Mouse (Mus musculus) gonadal fat pad, adult 2 months (tissue): Measurements from ENCODE around the gene Lck. TPM values are rescaled to one million over a fixed set of nuclear protein-coding genes. Genes with fewer than 3 reads are reported as not detected.
"Not testable (repeated sequence)": the region's sequence is repeated elsewhere in the genome, so short reads cannot be mapped to it uniquely, and the experiment has no call there.

Experiments
- DNase-seq: peaks from one replicate; pipeline ENCODE4 v3.0.0-alpha.2; 2012; ENCODE audit warnings: low read depth
- polyA plus RNA-seq: library from polyadenylated mRNA; depleted of rRNA; stranded (reverse); fragments of >200 nt; gene quantifications from 2 replicates; pipeline ENCODE4 v1.2.3, GENCODE M21; 2012

The Lck gene
- polyA plus RNA-seq, 1 experiment = 3.2 TPM

DNA sequence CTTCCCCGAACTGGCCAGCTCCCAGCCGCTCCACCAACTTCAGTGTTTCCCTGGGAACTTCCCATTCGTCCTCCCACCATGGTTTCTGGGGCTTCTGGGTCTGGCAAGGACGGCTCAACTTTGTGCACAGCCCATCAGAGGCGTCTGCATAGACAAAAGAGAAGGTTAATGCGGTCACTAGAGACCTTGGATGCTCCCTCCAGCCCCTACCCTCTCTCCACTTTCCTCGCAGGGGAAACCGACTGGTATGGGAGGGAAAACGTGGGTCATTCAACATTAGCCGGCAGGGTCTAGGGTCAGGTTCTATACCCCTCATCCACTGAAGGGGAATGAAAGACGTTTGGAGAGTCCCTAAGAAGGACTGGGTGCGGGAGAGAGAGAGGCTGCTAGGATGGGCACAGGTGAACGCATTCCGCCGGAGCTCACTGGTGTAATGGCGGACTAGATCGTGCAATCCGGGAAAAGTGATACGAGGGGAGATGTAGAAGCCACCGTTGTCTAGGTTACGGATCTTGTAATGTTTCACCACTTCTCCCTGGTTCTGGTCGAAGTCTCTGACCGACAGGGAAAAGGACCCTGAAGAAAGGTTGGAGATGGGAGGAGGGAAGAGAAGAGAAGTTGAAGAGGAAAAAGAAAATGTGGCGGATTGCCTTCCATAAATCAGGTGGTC, 17.4 kb downstream of the Lck start:
- no peak for DNase-seq

DNA sequence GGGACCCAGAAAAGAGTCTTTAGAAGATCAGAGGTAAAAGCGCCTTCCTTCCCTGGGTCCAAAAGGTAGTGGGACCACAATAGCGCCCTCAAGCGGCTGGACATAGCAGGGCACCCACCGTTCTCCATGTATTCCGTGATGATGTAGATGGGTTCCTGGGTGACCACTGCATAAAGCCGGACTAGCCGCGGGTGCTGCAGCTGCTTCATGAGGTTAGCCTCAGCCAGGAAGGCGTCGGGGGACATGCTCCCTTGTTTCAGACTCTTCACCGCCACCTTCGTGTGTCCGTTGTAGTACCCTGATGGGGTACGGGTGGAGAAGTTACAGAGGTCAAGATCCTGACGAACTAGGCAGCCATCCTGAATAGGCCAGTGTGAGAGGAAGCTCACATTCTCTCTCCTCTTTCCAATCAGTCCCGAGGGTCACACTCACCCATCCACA, 18.0 kb downstream of the Lck start:
- no peak for DNase-seq

DNA sequence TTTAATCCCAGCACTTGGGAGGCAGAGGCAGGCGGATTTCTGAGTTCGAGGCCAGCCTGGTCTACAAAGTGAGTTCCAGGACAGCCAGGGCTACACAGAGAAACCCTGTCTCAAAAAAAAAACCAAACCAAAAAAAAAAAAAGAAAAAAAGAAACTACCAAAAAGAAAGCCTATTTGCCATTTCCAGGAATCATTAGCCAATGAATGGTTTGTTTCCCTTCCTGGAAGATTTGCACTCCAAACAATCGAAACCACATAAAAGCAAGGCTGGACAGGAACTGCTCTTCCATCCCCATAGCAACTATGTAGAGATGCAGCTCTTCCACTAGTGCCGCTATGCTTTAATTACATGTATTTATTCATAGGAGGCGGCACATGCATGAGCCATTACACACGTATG, 18.9 kb downstream of the Lck start:
- not testable (repeated sequence) for DNase-seq

DNA sequence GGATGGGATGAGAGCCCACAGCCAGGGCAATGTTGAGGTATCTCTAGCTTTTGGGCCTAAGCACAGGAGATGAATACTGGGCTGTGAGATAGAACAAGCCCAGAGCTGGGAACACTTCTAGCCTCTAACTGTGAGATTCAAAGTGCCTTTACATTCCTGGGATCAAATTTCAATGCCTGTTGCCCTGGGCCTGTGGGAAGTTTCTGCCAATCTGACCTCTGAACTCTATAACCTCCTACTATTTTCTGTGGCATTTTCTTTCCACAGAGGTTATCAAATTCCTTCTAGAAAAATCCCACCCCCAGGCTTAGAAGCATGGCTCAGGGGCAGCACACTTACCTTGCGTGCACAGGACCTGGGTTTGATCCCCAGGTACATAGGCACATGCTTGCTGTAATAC, 23.1 kb downstream of the Lck start:
- DNase-seq = no peak

- no peak for DNase-seq
Measured at GRCm38 (mm10) chr4:129549306-129549705, 24.1 kb downstream of the Lck start.

DNA sequence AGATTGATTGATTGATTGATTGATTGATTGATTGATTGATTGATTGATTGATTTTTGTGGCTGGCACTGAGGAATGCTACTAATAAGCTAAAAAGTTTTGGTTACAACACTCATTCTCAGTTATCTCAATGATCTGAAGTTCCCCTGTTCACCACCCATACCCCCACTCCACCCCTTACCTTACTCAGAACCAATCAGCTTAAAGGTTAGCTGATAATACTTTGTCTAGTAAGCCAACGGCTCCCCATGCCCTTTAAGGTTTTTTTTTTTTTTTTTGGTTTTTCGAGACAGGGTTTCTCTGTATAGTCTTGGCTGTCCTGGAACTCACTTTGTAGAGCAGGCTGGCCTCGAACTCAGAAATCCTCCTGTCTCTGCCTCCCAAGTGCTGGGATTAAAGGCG, 25.8 kb downstream of the Lck start:
- not testable (repeated sequence) for DNase-seq

- DNase-seq = no peak
Measured at GRCm38 (mm10) chr4:129544106-129544505, 29.3 kb downstream of the Lck start.

GRCm38 (mm10) chr4:129542592-129543141, 30.8 kb downstream of the Lck start, which contains the start of gene Hdac1:
Gene Hdac1, minus strand, starts transcription at chr4:129542713.
- peak; percentile 50 for DNase-seq

DNA sequence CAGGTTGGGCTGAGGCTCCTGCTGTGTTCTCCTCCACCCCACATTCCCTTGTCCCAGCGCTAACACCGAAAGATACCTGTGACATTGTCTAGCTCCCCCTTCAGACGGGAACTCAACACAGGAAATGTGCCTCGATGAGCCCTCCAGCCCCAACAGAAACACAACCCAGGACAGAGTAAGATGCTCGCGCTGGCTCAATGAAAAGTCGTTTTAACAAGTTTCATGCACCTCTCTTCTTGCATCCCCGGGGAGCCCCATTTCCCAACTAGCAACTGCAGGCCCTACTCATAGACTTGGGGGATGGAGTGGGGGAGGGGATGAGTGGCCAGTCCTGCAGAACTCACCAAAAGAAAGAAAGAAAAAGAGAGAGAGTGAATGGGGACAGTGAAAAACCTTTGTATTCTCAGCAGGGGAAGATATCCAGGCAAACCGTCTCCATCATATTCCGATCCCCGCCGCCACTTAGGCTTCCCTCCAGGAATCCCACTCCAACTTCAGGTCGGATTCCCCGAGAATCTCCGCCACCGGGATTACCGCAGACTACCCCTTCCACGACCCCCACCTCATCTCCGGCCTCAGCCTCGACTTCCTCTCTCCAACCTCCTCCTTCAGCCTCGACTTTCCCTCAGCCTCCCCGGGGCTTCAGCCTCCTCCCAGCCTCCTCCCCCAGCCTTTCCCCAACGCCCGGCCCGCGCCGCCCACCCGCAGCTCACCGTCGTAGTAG, 31.4 kb downstream of the Lck start:
- no peak for DNase-seq

- no peak for DNase-seq
Measured at GRCm38 (mm10) chr4:129540012-129540411, 33.4 kb downstream of the Lck start.

GRCm38 (mm10) chr4:129528901-129529300, 44.5 kb downstream of the Lck start:
- not testable (repeated sequence) for DNase-seq

DNA sequence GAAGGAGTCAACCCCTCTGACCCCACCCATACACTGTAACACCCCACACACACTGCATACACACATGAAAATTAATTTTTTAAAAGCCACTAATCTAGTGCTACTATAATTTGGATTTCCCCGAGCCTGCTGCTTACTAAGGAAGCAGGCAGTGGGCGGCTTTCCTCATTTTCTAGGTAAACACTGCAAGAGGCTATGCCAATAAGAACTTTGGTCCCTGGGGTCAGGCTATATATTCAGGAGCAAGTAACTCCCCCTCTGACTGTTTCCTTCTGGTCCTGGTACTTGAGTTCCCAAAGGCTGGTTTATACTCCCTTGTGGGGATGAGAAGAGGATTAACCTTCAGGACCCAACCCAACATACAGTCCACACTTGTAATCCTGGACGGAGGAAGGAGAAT, 47.6 kb downstream of the Lck start:
- no peak for DNase-seq

DNA sequence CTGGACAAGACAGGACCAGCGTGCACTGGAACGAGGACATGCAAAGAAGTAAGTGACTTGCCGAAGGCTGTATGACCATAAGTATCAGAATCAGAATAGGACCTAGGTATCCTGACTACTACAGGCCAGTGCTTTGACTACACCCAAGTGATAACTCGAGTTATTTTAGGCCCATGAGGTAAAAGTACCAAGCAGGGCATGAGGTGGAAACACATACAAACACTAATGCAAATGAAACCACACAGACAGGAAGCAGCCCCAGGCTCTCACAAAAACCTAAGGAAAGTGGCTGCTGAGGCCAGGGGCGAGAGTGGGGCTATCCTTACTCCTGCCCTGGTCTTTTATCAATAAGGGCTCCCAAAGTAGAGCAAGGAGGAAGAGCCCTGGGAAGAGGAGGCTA, 48.1 kb downstream of the Lck start:
- no peak for DNase-seq

DNA sequence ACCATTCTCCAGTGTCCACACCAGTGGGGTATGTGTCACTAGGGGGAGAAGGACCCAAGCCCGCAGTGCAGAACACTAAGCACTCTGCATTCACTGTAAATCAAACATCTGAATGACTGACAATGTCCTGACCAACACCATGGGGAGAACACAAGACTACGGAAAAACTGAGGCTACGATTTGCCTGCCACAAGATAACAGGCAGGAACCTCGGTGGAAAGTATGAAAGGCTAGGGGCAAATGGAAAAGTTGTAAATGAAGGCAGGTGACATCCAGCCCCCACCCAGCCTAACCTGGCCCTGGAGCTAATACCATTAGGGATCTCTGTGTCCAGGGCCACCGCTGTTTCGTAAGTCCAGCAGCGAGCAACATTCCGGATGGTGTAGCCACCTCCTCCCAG, 54.9 kb downstream of the Lck start:
- DNase-seq = no peak

DNA sequence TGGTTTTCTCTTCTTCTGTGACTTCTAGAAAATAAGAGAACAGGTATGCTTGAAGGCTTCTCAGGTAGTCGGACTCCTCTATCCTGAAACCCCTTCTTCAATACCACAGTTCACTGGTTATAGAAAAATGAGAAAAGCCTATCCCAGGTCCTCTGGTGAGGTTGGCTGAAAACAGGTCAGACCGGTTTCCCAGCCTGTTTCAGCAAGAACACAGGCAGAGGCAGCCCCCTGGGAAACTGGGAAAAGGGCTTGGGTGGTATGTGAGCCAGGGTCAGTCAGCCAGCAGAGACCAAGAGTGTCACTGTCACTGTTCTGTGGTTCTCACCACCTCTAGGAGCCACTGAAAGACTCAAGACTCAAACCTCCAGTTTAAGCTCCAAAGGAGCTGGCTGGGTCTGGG, 56.5 kb downstream of the Lck start:
- DNase-seq = no peak

DNA sequence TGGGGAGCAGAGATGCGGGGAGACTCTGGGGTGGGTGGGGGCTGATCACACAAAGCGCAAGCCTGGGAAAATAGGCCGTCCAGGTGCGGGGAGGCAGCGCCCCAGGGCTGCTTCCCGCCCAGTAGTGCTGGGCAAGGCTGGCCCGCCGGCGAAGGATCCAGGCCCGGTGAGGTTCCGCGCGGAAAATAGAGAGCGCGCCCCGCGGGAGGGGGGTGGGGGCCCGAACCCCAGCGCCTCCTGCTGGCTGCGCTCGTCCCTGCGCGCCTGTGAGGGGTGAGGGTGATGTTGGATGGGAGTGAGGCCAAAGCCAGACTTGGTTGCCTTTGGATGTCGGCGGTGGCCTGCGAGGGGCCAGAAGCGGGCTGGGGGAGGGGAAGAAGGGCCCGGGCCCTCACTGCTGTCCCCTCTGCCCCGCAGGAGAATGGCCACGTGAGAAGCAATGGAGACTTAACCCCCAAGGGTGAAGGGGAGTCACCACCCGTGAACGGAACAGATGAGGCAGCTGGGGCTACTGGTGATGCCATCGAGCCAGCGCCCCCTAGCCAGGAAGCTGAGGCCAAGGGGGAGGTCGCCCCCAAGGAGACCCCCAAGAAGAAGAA, 59.0 kb downstream of the Lck start:
- no peak for DNase-seq

- no peak for DNase-seq
Measured at GRCm38 (mm10) chr4:129513891-129514290, 59.5 kb downstream of the Lck start.

GRCm38 (mm10) chr4:129513086-129513767, 60.2 kb downstream of the Lck start, which contains the start of gene Marcksl1:
Gene Marcksl1, plus strand, starts transcription at chr4:129513581.
- DNase-seq = no peak

DNA sequence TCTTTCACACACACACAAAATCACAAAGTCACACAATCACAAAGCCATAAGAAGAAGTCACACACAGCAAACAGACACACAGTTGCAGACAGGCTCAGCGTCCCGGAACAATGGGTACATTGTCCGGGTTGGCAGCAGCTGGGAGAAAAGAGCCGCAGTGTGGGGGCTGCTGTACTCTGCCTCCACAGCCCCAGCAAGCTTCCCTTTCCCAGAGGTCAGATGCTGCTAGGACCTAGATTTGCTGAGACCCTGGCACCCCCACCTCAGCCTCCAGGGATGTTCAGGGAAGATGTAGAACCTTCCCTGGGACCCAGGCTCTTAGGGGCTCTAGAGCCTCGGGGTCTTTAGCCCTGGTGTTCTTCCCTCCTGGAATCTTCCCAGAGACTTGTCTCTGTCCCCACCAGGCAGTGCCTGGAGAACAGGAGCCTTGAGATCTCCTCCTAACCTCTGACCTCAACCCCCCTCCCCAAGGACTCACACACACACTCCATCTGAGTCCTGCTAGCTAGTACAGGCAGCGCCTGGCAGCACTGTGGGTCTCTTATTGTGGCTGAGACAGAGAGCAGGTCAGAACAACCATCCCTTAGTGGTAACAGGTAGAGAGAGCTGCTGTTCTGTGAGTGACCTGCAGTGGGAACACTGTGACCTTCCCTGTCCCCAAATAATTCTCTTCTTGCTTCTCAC, 61.9 kb downstream of the Lck start:
- no peak for DNase-seq

GRCm38 (mm10) chr4:129510723-129511412, 62.6 kb downstream of the Lck start:
- no peak for DNase-seq

- DNase-seq = no peak
Measured at GRCm38 (mm10) chr4:129509650-129510049, 63.8 kb downstream of the Lck start.
